ENCODE assay signal across 12 mouse cellular contexts in genomic region chr12:103343456-103343855, GRCm38 (mm10). TPM values are rescaled to one million over a fixed set of nuclear protein-coding genes. Genes with fewer than 3 reads are reported as not detected.
A peak's percentile ranks its signal among the peaks of the same experiment; 100 is the strongest.
DNase-seq lines count a peak whose midpoint lies in the region; ATAC-seq and TF ChIP-seq lines count a peak whose summit lies in the region.
"Had no signal": no experiment of that assay in that cellular context is flagged by ENCODE, and none has a peak within 500 bp of the region (broad histone marks: within the 10 kb centered on the region; RNA-seq: fewer than 3 reads in every experiment).

No protein-coding gene starts in this region.

- WGBS in liver, embryonic 14.5 days (ENCODE audit: insufficient replicate concordance) = 6% methylated on average over 8 of the region's 8 CpGs
- 79% methylated on average over 8 of the region's 8 CpGs for WGBS in intestine, postnatal 0 days

- no peaks in the 10 kb centered on the region for H3K79me2 ChIP-seq in MEL (ENCODE audit: control insufficient read depth, insufficient read depth, low read length, poor library complexity)

- peak; percentile 97 for DNase-seq in heart, adult 11 months
- DNase-seq in heart, postnatal 25 days (ENCODE audit: low spot score) = no peak
- DNase-seq in MEL (ENCODE audit: low read depth, low spot score) = peak; percentile 90
- DNase-seq in liver, embryonic 14.5 days (ENCODE audit: low read depth in 3 of 3, low spot score in 3 of 3) = peak in 2 of 3 experiments; percentile 14 to 15
- DNase-seq in spleen, adult 18-20 months = peak; percentile 61 to 78
- no peak for DNase-seq in cerebellum, adult 18-20 months
- no peak for DNase-seq in right cerebral cortex, postnatal 14 days
- DNase-seq: gastrocnemius, postnatal 36 days had no signal

- TF ChIP-seq CTCF in MEL (IDR thresholded peaks at IDR 0.05 in 2 of 3, conservative IDR thresholded peaks at IDR 0.05 in 1 of 3; ENCODE audit: control insufficient read depth in 1 of 3, insufficient read depth in 1 of 3, low read depth in 2 of 3, low read length in 3 of 3, poor library complexity in 1 of 3, severe bottlenecking in 1 of 3) = no peak
- no peak for TF ChIP-seq CTCF in liver, embryonic 14.5 days (IDR thresholded peaks at IDR 0.05; ENCODE audit: low read depth)
- TF ChIP-seq CTCF in intestine, postnatal 0 days (IDR thresholded peaks at IDR 0.05; ENCODE audit: low read depth) = no peak

- no peaks in the 10 kb centered on the region; a peak in 2 of 4 replicates for H3K27me3 ChIP-seq in MEL (ENCODE audit: control insufficient read depth in 1 of 2, insufficient read depth in 2 of 2, low read length in 2 of 2)
- no peaks in the 10 kb centered on the region for H3K27me3 ChIP-seq in liver, embryonic 14.5 days (ENCODE audit: control insufficient read depth, insufficient read depth, low read length)
- H3K27me3 ChIP-seq in intestine, postnatal 0 days (replicated peaks; ENCODE audit: control insufficient read depth, insufficient read depth, low read length) = 0 out of 2 replicates have a peak, but pooled peaks cover 3% of the 10 kb centered on the region
- H3K27me3 ChIP-seq: limb, embryonic 15.5 days had no signal

- H3K4me1 ChIP-seq in MEL (ENCODE audit: control insufficient read depth in 1 of 2, insufficient read depth in 2 of 2, low read length in 2 of 2) = peaks cover 0 to 8% of the 10 kb centered on the region in 2 experiments; a peak in 2 of 4 replicates
- no peaks in the 10 kb centered on the region; a peak in 2 of 4 replicates for H3K4me1 ChIP-seq in liver, embryonic 14.5 days (replicated peaks; ENCODE audit: control insufficient read depth in 2 of 2, insufficient read depth in 2 of 2, low read length in 1 of 2)
- H3K4me1 ChIP-seq in intestine, postnatal 0 days (replicated peaks; ENCODE audit: control insufficient read depth, insufficient read depth, low read length) = no peaks in the 10 kb centered on the region
- H3K4me1 ChIP-seq: limb, embryonic 15.5 days had no signal

- peak overlapping the region; percentile 52; the same call in 1 of the 2 replicates for H3K9ac ChIP-seq in MEL (ENCODE audit: control insufficient read depth, low read depth, low read length, poor library complexity, severe bottlenecking)
- no peak overlapping the region for H3K9ac ChIP-seq in liver, embryonic 14.5 days (replicated peaks)
- no peak overlapping the region for H3K9ac ChIP-seq in intestine, postnatal 0 days (ENCODE audit: low read depth, low read length)
- H3K9ac ChIP-seq: limb, embryonic 15.5 days had no signal

- no peak for TF ChIP-seq RAD21 in MEL (IDR thresholded peaks at IDR 0.05; ENCODE audit: low read depth, low read length)

- no peaks in the 10 kb centered on the region for H3K9me3 ChIP-seq in MEL (replicated peaks; ENCODE audit: insufficient read depth, low read length)
- no peaks in the 10 kb centered on the region for H3K9me3 ChIP-seq in liver, embryonic 14.5 days (ENCODE audit: control insufficient read depth, low read length)
- no peaks in the 10 kb centered on the region for H3K9me3 ChIP-seq in intestine, postnatal 0 days (ENCODE audit: control insufficient read depth)
- H3K9me3 ChIP-seq: limb, embryonic 15.5 days had no signal

- ATAC-seq in liver, embryonic 14.5 days (ENCODE audit: insufficient read depth) = peak; percentile 52; the same call in 1 of the 2 replicates
- no peak for ATAC-seq in intestine, postnatal 0 days

- peak overlapping the region; percentile 35; the same call in 1 of the 2 replicates for H3K27ac ChIP-seq in MEL (ENCODE audit: control insufficient read depth, low read depth, low read length)
- no peak overlapping the region for H3K27ac ChIP-seq in liver, embryonic 14.5 days
- no peak overlapping the region for H3K27ac ChIP-seq in intestine, postnatal 0 days (ENCODE audit: low read depth, low read length)
- H3K27ac ChIP-seq: limb, embryonic 15.5 days had no signal

- TF ChIP-seq POLR2A in MEL (IDR thresholded peaks at IDR 0.05; ENCODE audit: control insufficient read depth in 1 of 2, insufficient read depth in 1 of 2, low read depth in 1 of 2, low read length in 2 of 2, poor library complexity in 1 of 2) = peak in 1 of 2 experiments; percentile 25; a peak in 1 of 4 replicates

- H3K4me2 ChIP-seq in liver, embryonic 14.5 days (ENCODE audit: low read depth) = no peak overlapping the region
- no peak overlapping the region for H3K4me2 ChIP-seq in intestine, postnatal 0 days (replicated peaks; ENCODE audit: low read depth)
- H3K4me2 ChIP-seq: limb, embryonic 15.5 days had no signal

- H3K4me3 ChIP-seq in MEL (ENCODE audit: control insufficient read depth in 1 of 2, insufficient read depth in 1 of 2, low read depth in 2 of 2, low read length in 2 of 2) = peak overlapping the region; percentile 21 to 24; a peak in 2 of 4 replicates
- no peak overlapping the region for H3K4me3 ChIP-seq in liver, embryonic 14.5 days (ENCODE audit: insufficient read depth in 1 of 2, low read depth in 2 of 2, low read length in 2 of 2)
- H3K4me3 ChIP-seq in intestine, postnatal 0 days (ENCODE audit: low read depth, low read length) = no peak overlapping the region
- H3K4me3 ChIP-seq: limb, embryonic 15.5 days had no signal

- TF ChIP-seq EP300 in MEL (IDR thresholded peaks at IDR 0.05; ENCODE audit: low read depth in 1 of 2, low read length in 2 of 2) = peak in 1 of 2 experiments; percentile 31; a peak in 1 of 4 replicates
- no peak for TF ChIP-seq EP300 in liver, embryonic 14.5 days (IDR thresholded peaks at IDR 0.05; ENCODE audit: low read depth)

- intact Hi-C loops in heart, postnatal 25 days (cut with DNase I) = no loop called here

- peaks cover 0 to 4% of the 10 kb centered on the region in 2 experiments; a peak in 2 of 4 replicates for H3K36me3 ChIP-seq in MEL (ENCODE audit: control insufficient read depth in 1 of 2, insufficient read depth in 2 of 2, low read length in 2 of 2)
- no peaks in the 10 kb centered on the region for H3K36me3 ChIP-seq in liver, embryonic 14.5 days (replicated peaks; ENCODE audit: control insufficient read depth, insufficient read depth, low read depth)
- no peaks in the 10 kb centered on the region for H3K36me3 ChIP-seq in intestine, postnatal 0 days (ENCODE audit: control insufficient read depth, insufficient read depth)
- H3K36me3 ChIP-seq: limb, embryonic 15.5 days had no signal

TF ChIP-seq in MEL, 35 proteins besides CTCF, POLR2A, EP300 and RAD21:
- TF ChIP-seq SIN3A (IDR thresholded peaks at IDR 0.05; ENCODE audit: low read length) (no peak), TBP (IDR thresholded peaks at IDR 0.05; ENCODE audit: low read depth, low read length) (peak; percentile 67), SMC3 (IDR thresholded peaks at IDR 0.05; ENCODE audit: low read depth, low read length) (no peak)

RNA-seq across cellular contexts. Expression of gene Asb2, which starts 12.3 kb away (rescaled TPM):
- 100 to 1,000 TPM; 497 to 569 TPM for total RNA-seq in heart, postnatal 25 days (2021)
- not detected in 2 replicates for total RNA-seq in MEL (2012; rRNA removed)
- under 1 TPM in 1 of 2 experiments, not detected in 1; 0.18 TPM for polyA plus RNA-seq in MEL (2012; ENCODE audit: insufficient read depth in 1 of 2, insufficient read length in 2 of 2, low read depth in 1 of 2, low replicate concordance in 2 of 2, missing spikeins in 1 of 2)
- polyA plus RNA-seq in liver, embryonic 14.5 days (2012; rRNA removed) = 3.6 TPM in 2 replicates
- polyA plus RNA-seq in liver, embryonic 14.5 days (2014; fragmentation: Nextera tagmentation; extraction: Ambion mirVana) = 2.1 and 2.5 TPM in 2 replicates
- 15.1 and 18.5 TPM in 2 replicates for polyA plus RNA-seq in intestine, postnatal 0 days (2015; fragmentation: Nextera tagmentation; extraction: Ambion mirVana)

RNA-seq across cellular contexts. Expression of gene Fam181a, which starts 32.7 kb away (rescaled TPM):
- total RNA-seq in heart, postnatal 25 days (2021) = not detected
- not detected in 2 replicates for total RNA-seq in MEL (2012; rRNA removed)
- not detected for polyA plus RNA-seq in MEL (2012; ENCODE audit: insufficient read depth in 1 of 2, insufficient read length in 2 of 2, low read depth in 1 of 2, low replicate concordance in 2 of 2, missing spikeins in 1 of 2)
- polyA plus RNA-seq in liver, embryonic 14.5 days (2012; rRNA removed) = 0.09 TPM in 1 of 2 replicates, not detected in the other
- polyA plus RNA-seq in liver, embryonic 14.5 days (2014; fragmentation: Nextera tagmentation; extraction: Ambion mirVana) = not detected in 2 replicates
- polyA plus RNA-seq in intestine, postnatal 0 days (2015; fragmentation: Nextera tagmentation; extraction: Ambion mirVana) = not detected in 2 replicates
- total RNA-seq: adrenal gland, postnatal 4 days; gastrocnemius, postnatal 36 days had no signal
- polyA plus RNA-seq: C2C12; limb, embryonic 15.5 days had no signal

RNA-seq across cellular contexts. Expression of gene Otub2, which starts 45.0 kb away (rescaled TPM):
- total RNA-seq in heart, postnatal 25 days (2021) = 1 to 10 TPM; 4.4 to 4.9 TPM
- 8.4 and 10.1 TPM in 2 replicates for total RNA-seq in MEL (2012; rRNA removed)
- 100 to 1,000 TPM in 1 of 2 experiments, 10 to 100 TPM in 1; 12.3 to 126 TPM for polyA plus RNA-seq in MEL (2012; ENCODE audit: insufficient read depth in 1 of 2, insufficient read length in 2 of 2, low read depth in 1 of 2, low replicate concordance in 2 of 2, missing spikeins in 1 of 2)
- 12.0 and 13.3 TPM in 2 replicates for polyA plus RNA-seq in liver, embryonic 14.5 days (2012; rRNA removed)
- polyA plus RNA-seq in liver, embryonic 14.5 days (2014; fragmentation: Nextera tagmentation; extraction: Ambion mirVana) = 20.0 and 24.9 TPM in 2 replicates
- polyA plus RNA-seq in intestine, postnatal 0 days (2015; fragmentation: Nextera tagmentation; extraction: Ambion mirVana) = 1.8 and 2.3 TPM in 2 replicates

Comparison
In these comparisons a context has a peak if more than half of its experiments do, and no peak if none do; other contexts are left out.
1. DNase-seq: peak in heart, adult 11 months (single experiment), MEL (single experiment), liver, embryonic 14.5 days (2 of 3) and spleen, adult 18-20 months (2 of 2); none in heart, postnatal 25 days (single experiment), cerebellum, adult 18-20 months (0 of 2) and right cerebral cortex, postnatal 14 days (single experiment).
2. H3K4me3 ChIP-seq: peak in MEL (2 of 2); none in liver, embryonic 14.5 days (0 of 2) and intestine, postnatal 0 days (single experiment).